Mouse (Mus musculus): ENCODE data around the gene Rubcn.
"Not testable (repeated sequence)": the region's sequence is repeated elsewhere in the genome, so short reads cannot be mapped to it uniquely, and the experiment has no call there.

The Rubcn gene

DNA sequence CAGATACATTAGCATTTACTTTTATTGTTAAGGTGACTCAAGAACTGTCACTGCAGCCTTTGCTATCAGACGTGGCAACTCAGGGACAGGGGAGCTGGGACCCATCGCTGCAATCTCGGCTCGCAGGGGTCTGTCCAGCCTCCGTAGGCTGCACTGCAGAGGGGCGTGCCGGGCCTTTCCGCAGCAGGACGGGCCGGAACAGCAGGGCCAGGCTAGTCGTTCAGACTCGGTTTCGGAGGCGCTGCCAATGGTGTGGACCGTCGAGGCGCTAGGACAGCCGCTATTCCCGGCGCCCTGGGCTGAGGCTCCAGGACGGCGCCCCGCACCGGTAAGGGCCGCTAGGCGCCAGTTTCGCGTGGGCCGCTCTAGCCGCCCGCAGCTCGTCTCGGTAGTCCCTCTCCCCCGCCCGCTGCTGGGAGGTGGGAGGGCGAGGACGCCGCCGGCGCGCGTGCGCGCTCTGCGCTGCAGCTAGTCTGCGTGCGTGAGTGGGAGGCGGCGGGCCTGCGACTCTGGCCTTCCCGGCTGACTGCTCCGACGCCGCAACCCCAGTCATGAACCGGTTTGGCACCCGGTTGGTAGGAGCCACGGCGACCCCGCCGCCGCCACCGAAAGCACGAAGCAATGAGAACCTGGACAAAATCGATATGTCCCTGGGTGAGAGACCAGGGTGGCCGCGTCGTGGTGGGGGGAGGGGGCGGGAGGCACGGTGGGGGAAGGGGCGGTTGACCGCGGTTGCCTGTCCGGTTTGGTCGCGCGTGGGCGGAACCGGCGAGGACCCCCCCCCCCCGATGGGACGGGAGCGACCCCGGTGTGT, at the start of gene Rubcn, which contains the start of gene Fyttd1:
TSS of gene Rubcn (minus strand) at position 424 of the 814 bp plus-strand sequence.
TSS of gene Fyttd1 (plus strand) at position 158 of the 814 bp plus-strand sequence.
- peak; percentile 95 for DNase-seq (ENCODE audit: low read depth, low spot score)

DNA sequence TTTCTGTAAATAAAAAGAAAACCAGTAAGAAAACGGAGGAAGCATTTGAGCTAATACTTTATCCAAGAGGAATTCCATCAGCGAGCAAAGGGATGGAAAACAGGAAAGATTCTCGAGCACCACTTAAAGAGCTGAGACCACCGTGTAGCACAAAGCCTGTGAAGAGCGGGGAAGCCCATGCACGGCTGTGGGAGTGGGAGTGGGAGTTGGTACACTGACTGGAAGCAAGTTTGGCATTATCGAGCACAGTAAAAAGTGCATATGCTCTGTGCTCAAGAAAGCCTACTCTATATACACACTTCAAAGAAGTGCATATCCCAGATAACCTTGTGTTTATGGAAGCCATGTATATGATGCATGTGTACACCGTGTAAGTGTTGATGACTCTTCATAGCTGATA, 49.5 kb upstream of the Rubcn start:
- no peak for DNase-seq (ENCODE audit: low read depth, low spot score)

DNA sequence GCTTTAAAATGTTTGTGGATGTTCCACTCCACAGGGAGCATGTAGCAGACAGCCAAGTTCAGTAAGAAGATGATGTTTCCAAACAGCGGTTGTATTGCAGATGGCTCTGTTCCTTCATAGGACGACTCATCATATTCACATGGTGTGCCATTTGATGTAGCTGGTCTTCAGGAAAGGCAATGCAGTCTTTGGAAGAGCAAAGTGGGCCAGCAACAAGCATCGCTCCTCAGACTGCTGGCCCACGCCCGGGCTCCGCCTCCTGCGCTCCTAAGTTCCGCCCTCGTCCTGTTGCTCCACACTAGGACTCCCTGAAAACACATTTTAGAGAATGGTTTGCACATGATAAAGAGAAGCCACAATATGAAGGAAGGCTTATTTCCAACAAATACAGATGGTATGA, 49.1 kb upstream of the Rubcn start:
- DNase-seq (ENCODE audit: low read depth, low spot score) = not testable (repeated sequence)

DNA sequence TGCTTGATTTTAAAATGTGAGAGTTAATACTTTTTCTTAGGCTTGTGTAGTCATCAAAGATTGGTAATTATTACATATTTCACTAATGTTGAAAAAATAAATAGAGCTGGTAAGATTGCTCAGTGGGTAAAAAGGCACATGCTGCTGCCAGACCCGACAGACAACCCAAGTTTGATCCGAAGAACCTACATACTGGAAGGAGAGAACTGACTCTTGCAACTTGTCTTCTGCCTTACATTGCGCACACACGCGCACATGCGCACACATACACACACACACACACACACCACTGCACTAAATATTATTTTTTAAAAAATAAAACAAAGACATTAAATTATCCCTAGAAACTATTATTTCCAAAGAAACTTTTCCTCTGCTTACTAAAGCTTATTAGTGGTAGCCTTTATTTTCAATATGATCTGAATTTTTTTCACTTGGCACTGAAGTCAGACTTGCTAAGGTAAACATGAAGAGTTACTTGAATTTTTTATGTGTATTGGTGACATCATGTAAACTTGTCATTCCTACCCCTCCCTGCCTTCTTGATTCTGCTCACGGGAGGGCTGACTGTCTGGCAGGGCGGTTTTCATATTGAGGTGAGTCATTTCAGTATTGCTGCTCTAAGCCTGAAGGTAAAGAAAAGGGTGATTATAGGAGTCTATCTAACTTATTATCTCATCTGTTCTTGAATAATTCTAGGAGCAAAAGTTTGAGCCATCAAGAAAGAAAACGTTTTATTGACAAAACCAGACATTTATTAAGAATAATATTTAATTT, 37.9 kb upstream of the Rubcn start:
- DNase-seq (ENCODE audit: low read depth, low spot score) = no peak

- peak; percentile 90 for DNase-seq (ENCODE audit: low read depth, low spot score)
These were observed 36.6 kb upstream of the Rubcn start, which contains the start of gene Lrch3 for GRCm38 (mm10) chr16:32913937-32914881. Lrch3 (plus strand) TSS chr16:32914100.

DNA sequence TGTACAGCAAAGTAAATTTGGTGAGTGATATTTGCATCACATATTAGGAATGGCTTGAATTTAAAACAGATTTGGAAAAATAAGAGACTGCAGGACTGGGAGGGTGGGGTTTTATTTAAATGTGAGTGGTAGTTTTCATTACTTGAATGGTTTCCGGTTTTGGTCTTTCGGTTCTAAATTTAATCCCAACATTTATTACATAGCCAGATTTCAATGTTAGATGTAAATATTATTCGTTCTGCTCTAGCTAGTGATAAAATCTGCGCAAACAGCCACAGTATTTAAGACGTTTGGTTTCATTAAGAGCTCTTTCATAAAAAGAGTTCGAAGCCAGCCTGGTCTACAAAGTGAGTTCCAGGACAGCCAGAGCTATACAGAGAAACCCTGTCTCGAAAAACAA, 35.6 kb upstream of the Rubcn start:
- DNase-seq (ENCODE audit: low read depth, low spot score) = no peak

- no peak for DNase-seq (ENCODE audit: low read depth, low spot score)
These were observed 29.2 kb upstream of the Rubcn start for GRCm38 (mm10) chr16:32906727-32907126.

GRCm38 (mm10) chr16:32906186-32906585, 28.6 kb upstream of the Rubcn start:
- no peak for DNase-seq (ENCODE audit: low read depth, low spot score)

DNA sequence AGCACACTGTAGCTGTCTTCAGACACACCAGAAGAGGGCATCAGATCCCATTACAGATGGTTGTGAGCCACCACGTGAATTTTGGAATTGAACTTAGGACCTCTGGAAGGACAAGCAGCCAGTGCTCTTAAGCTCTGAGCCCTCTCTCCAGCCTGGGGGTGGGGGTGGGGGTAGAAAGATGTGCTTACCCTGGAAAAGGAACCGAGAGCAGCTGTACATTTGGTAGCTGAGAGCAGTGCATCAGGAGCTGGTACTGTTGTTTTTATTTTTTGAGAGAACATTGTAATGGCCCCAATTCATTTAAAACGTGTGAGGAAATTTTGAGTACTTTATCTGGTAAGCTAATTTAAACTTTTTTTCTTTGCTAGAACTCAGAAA, 24.5 kb upstream of the Rubcn start:
- no peak for DNase-seq (ENCODE audit: low read depth, low spot score)

GRCm38 (mm10) chr16:32901360-32902050, 23.9 kb upstream of the Rubcn start:
- DNase-seq (ENCODE audit: low read depth, low spot score) = no peak

DNA sequence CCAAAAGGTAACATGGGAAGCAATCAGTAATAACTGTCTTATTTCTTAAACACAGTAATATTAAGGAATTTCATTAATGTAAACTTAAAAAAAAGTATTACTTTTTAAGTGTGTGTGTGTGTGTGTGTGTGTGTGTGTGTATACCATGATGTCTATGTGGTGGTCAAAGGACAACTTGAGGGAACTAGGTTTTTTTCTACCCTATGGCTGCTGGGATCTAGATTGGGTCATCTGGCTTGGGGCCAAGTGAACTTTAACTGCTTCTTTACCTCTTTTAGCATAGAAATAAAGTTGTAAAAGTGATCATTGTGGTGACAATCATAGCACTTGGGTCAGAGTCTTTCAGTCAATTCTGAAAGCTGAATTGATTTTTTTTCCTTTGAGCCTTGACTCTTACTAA, 18.6 kb upstream of the Rubcn start:
- DNase-seq (ENCODE audit: low read depth, low spot score) = no peak

DNA sequence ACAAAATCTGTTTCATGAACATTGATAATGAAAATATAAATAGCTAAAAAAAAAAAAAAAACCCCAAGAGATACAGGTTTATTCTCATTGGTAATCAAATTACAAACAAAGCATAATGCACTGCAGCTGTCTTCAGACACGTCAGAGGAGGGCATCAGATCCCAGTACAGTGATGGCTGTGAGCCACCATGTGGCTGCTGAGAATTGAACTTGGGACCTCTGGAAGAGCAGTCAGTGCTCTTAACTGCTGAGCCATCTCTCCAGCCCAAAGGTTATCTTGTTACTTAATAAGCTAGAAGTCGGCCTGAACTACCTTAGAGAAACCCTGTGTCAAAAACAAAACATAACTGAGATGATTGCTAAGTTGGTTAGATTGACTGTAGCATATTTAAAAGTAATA, 12.3 kb upstream of the Rubcn start:
- no peak for DNase-seq (ENCODE audit: low read depth, low spot score)

DNA sequence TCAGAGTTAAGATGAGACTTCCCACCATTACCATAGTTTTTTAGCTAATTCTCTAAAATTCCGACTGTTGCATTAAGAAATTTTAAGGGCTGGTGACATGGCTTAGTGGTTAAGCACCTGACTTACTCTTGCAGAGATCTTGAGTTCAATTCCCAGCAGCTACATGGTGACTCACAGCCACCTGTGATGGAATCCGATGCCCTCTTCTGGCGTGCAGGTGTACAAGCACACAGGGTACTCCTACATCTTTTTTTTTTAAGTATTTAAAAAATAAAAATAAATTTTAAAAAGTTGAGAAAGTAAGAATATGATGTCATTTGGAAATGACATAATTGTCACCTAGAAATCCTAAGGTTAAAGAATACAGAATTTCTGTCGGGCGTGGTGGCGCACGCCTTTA, 10.4 kb upstream of the Rubcn start:
- DNase-seq (ENCODE audit: low read depth, low spot score) = peak; percentile 50

- no peak for DNase-seq (ENCODE audit: low read depth, low spot score)
These were observed 4.0 kb upstream of the Rubcn start for GRCm38 (mm10) chr16:32881538-32881937.

GRCm38 (mm10) chr16:32878972-32879926, 1.7 kb upstream of the Rubcn start:
- peak; percentile 76 for DNase-seq (ENCODE audit: low read depth, low spot score)

- peak; percentile 24 for DNase-seq (ENCODE audit: low read depth, low spot score)
These were observed 612 bp upstream of the Rubcn start for GRCm38 (mm10) chr16:32878157-32878598.

GRCm38 (mm10) chr16:32876831-32877230, 735 bp downstream of the Rubcn start:
- DNase-seq (ENCODE audit: low read depth, low spot score) = no peak

GRCm38 (mm10) chr16:32875847-32876246, 1.7 kb downstream of the Rubcn start:
- DNase-seq (ENCODE audit: low read depth, low spot score) = no peak

DNA sequence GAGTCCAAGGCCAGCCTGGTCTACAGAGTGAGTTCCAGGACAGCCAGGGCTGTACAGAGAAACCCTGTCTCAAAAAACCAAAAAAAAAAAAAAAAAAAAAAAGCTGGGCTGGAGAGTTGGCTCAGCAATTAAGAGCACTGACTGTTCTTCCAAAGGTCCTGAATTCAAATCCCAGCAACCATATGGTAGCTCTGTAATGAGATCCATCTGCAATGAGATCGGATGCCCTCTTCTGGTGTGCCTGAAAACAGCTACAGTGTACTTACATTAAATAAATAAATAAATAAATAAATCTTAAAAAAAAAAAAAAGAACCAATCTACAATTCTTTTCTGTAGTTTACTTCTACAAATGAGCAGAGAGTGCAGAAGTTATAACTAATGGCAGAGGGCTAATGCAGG, 2.3 kb downstream of the Rubcn start:
- DNase-seq (ENCODE audit: low read depth, low spot score) = not testable (repeated sequence)

DNA sequence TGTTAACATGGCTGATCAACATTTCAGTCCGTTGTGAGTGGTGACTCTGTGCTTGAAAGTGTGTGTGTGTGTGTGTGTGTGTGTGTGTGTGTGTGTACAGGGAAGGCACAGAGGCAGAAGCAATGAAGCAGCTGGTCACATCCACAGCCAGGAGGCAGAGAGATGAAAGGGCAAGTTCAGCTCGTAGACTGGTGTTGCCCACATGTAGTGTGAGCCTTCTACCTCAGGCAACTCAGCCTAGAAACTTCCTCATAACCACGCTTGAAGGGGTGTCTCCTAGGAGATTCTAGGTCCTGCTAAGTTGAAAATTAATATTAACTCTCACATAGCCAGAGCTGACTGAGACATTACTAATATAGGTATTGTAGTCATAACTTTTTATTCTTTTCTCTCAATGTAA, 4.2 kb downstream of the Rubcn start:
- no peak for DNase-seq (ENCODE audit: low read depth, low spot score)
